Mouse (Mus musculus) MEL (cell line): ENCODE measurements around the gene Dock4. TPM values are rescaled to one million over a fixed set of nuclear protein-coding genes. Genes with fewer than 3 reads are reported as not detected.

Source experiments
- DNase-seq: peaks from one replicate; pipeline ENCODE4 v3.0.0; 2011; ENCODE audit warnings: low read depth, low spot score
- H3K27ac ChIP-seq: 2 replicates; pipeline ENCODE4 v1.5.1; 2012; ENCODE audit warnings: low read depth, mild to moderate bottlenecking, control low read depth, low read length, moderate library complexity; ENCODE audit not compliant: control insufficient read depth
- H3K27me3 ChIP-seq, 2 experiments: fragments of 150-350 bp in 1 of 2; sonication (generic) in 1 of 2; 2 replicates each; pipeline ENCODE4 v1.6.1; 2012; ENCODE audit warnings: low read length in 2 of 2, mild to moderate bottlenecking in 2 of 2, improper control_type of control experiment in 1 of 2, moderate library complexity in 1 of 2; ENCODE audit not compliant: insufficient read depth in 2 of 2, control insufficient read depth in 1 of 2
- H3K36me3 ChIP-seq, 2 experiments: 2 replicates each; pipeline ENCODE4 v1.6.1; 2012 to 2014; ENCODE audit warnings: low read length in 2 of 2, improper control_type of control experiment in 1 of 2, inconsistent platforms in 1 of 2, mild to moderate bottlenecking in 1 of 2; ENCODE audit not compliant: insufficient read depth in 2 of 2, control insufficient read depth in 1 of 2
- H3K4me1 ChIP-seq, 2 experiments: fragments of 150-350 bp in 1 of 2; sonication (generic) in 1 of 2; 2 replicates each; pipeline ENCODE4 v1.6.1; 2012; ENCODE audit warnings: low read length in 2 of 2, improper control_type of control experiment in 1 of 2, mild to moderate bottlenecking in 1 of 2; ENCODE audit not compliant: insufficient read depth in 2 of 2, control insufficient read depth in 1 of 2
- H3K4me3 ChIP-seq, 2 experiments: fragments of 150-350 bp in 1 of 2; sonication (generic) in 1 of 2; 2 replicates each; pipeline ENCODE4 v1.5.1; 2012; ENCODE audit warnings: low read depth in 2 of 2, low read length in 2 of 2, mild to moderate bottlenecking in 2 of 2, moderate library complexity in 2 of 2, control low read depth in 1 of 2, improper control_type of control experiment in 1 of 2; ENCODE audit not compliant: control insufficient read depth in 1 of 2, insufficient read depth in 1 of 2
- H3K79me2 ChIP-seq: 2 replicates; pipeline ENCODE4 v1.6.1; 2012; ENCODE audit warnings: mild to moderate bottlenecking, low read length, moderate library complexity; ENCODE audit not compliant: control insufficient read depth, poor library complexity, insufficient read depth
- H3K9ac ChIP-seq: 2 replicates; pipeline ENCODE4 v1.6.1; 2012; ENCODE audit warnings: low read depth, mild to moderate bottlenecking, control low read depth, low read length, moderate library complexity; ENCODE audit not compliant: control insufficient read depth, poor library complexity, severe bottlenecking
- H3K9me3 ChIP-seq: fragments of 150-350 bp; sonication (generic); replicated peaks from 2 replicates; pipeline ENCODE4 v1.6.1; 2012; ENCODE audit warnings: mild to moderate bottlenecking, low read length, improper control_type of control experiment, moderate library complexity; ENCODE audit not compliant: insufficient read depth
- BHLHE40 ChIP-seq: IDR thresholded peaks from 2 replicates; pipeline ENCODE4 v1.6.1; 2012; ENCODE audit warnings: low read depth, mild to moderate bottlenecking, inconsistent platforms, low read length, improper control_type of control experiment, borderline replicate concordance
- CTCF ChIP-seq, 3 experiments: IDR thresholded peaks in 2 of 3; conservative IDR thresholded peaks in 1 of 3; 2 replicates each; pipeline ENCODE4 v1.5.1; 2011 to 2012; ENCODE audit warnings: low read length in 3 of 3, low read depth in 2 of 3, mild to moderate bottlenecking in 2 of 3, improper control_type of control experiment in 1 of 3, inconsistent platforms in 1 of 3, mixed read lengths in 1 of 3, moderate library complexity in 1 of 3; ENCODE audit not compliant: control insufficient read depth in 1 of 3, insufficient read depth in 1 of 3, poor library complexity in 1 of 3, severe bottlenecking in 1 of 3
- E2F4 ChIP-seq: IDR thresholded peaks from 2 replicates; pipeline ENCODE4 v1.6.1; 2011; ENCODE audit warnings: low read depth, low read length, improper control_type of control experiment, borderline replicate concordance
- ELF1 ChIP-seq: IDR thresholded peaks from 2 replicates; pipeline ENCODE4 v1.6.1; 2014; ENCODE audit warnings: low read depth, mild to moderate bottlenecking, inconsistent platforms, low read length, improper control_type of control experiment, moderate library complexity
- EP300 ChIP-seq, 2 experiments: IDR thresholded peaks; 2 replicates each; pipeline ENCODE4 v1.6.1; 2011; ENCODE audit warnings: improper control_type of control experiment in 2 of 2, low read length in 2 of 2, low read depth in 1 of 2, mild to moderate bottlenecking in 1 of 2
- GABPA ChIP-seq: IDR thresholded peaks from 2 replicates; pipeline ENCODE4 v1.6.1; 2012; ENCODE audit warnings: low read depth, mild to moderate bottlenecking, inconsistent platforms, low read length, improper control_type of control experiment, moderate library complexity
- GATA1 ChIP-seq: IDR thresholded peaks from 2 replicates; pipeline ENCODE4 v1.6.1; 2011; ENCODE audit warnings: low read depth, low read length, improper control_type of control experiment
- MAX ChIP-seq: IDR thresholded peaks from 2 replicates; pipeline ENCODE4 v1.6.1; 2011; ENCODE audit warnings: low read length, improper control_type of control experiment
- MAZ ChIP-seq: IDR thresholded peaks from 2 replicates; pipeline ENCODE4 v1.6.1; 2012; ENCODE audit warnings: low read depth, mild to moderate bottlenecking, inconsistent platforms, low read length, improper control_type of control experiment
- MEF2A ChIP-seq: IDR thresholded peaks from 2 replicates; pipeline ENCODE4 v1.6.1; 2014; ENCODE audit warnings: low read depth, mild to moderate bottlenecking, inconsistent platforms, low read length, improper control_type of control experiment; ENCODE audit not compliant: poor library complexity, insufficient replicate concordance, severe bottlenecking; ENCODE audit errors: extremely low read depth
- NRF1 ChIP-seq: IDR thresholded peaks from 2 replicates; pipeline ENCODE4 v1.6.1; 2014; ENCODE audit warnings: low read depth, mild to moderate bottlenecking, inconsistent platforms, low read length, improper control_type of control experiment, moderate library complexity; ENCODE audit not compliant: poor library complexity, insufficient read depth, severe bottlenecking
- RAD21 ChIP-seq: IDR thresholded peaks from 2 replicates; pipeline ENCODE4 v1.6.1; 2011; ENCODE audit warnings: mild to moderate bottlenecking, low read depth, low read length, improper control_type of control experiment
- SMC3 ChIP-seq: IDR thresholded peaks from 2 replicates; pipeline ENCODE4 v1.6.1; 2011; ENCODE audit warnings: low read depth, low read length, improper control_type of control experiment
- TAL1 ChIP-seq: IDR thresholded peaks from 2 replicates; pipeline ENCODE4 v1.6.1; 2012; ENCODE audit warnings: mild to moderate bottlenecking, inconsistent platforms, low read length, moderate library complexity, mixed read lengths
- ZC3H11A ChIP-seq: IDR thresholded peaks from 2 replicates; pipeline ENCODE4 v1.6.1; 2012; ENCODE audit warnings: low read depth, mild to moderate bottlenecking, inconsistent platforms, low read length, improper control_type of control experiment
- ZKSCAN1 ChIP-seq: IDR thresholded peaks from 2 replicates; pipeline ENCODE4 v1.6.1; 2012; ENCODE audit warnings: low read depth, mild to moderate bottlenecking, inconsistent platforms, low read length, improper control_type of control experiment, moderate library complexity
- ZNF384 ChIP-seq: IDR thresholded peaks from 2 replicates; pipeline ENCODE4 v1.6.1; 2012; ENCODE audit warnings: low read depth, mild to moderate bottlenecking, inconsistent platforms, low read length, improper control_type of control experiment
- polyA plus RNA-seq, 2 experiments: library from polyadenylated mRNA; stranded (reverse) in 1 of 2; unstranded in 1 of 2; fragments of >175 nt in 1 of 2; fragments of >200 nt in 1 of 2; gene quantifications; 2 replicates each; pipeline versions ENCODE4 v1.2.1 to v1.2.4; 2012; ENCODE audit warnings: low replicate concordance in 2 of 2, low read depth in 1 of 2; ENCODE audit not compliant: insufficient read length in 2 of 2, insufficient read depth in 1 of 2, missing spikeins in 1 of 2
- total RNA-seq: library from RNA; depleted of rRNA; stranded (reverse); fragments of 300-350 nt; gene quantifications from 2 replicates; pipeline ENCODE4 v1.2.3, GENCODE M21; 2012

Dock4 gene
- total and polyA plus RNA-seq, 3 experiments: 0.08 to 0.17 TPM; not detected in 1

- TF ChIP-seq BHLHE40: no peak
- no peak for TF ChIP-seq ZNF384
- no peak for TF ChIP-seq TAL1
- no peak for TF ChIP-seq EP300 (IDR thresholded peaks at IDR 0.05; ENCODE audit: low read depth in 1 of 2, low read length in 2 of 2)
- no peak; a peak in 1 of 6 replicates for TF ChIP-seq CTCF (IDR thresholded peaks at IDR 0.05 in 2 of 3, conservative IDR thresholded peaks at IDR 0.05 in 1 of 3; ENCODE audit: control insufficient read depth in 1 of 3, insufficient read depth in 1 of 3, low read depth in 2 of 3, low read length in 3 of 3, poor library complexity in 1 of 3, severe bottlenecking in 1 of 3)
- TF ChIP-seq MEF2A: no peak
- no peak for TF ChIP-seq ZC3H11A
- no peak for TF ChIP-seq GATA1
- no peak for TF ChIP-seq MAZ
- TF ChIP-seq NRF1: no peak
- no peak for TF ChIP-seq E2F4
- no peak for TF ChIP-seq ZKSCAN1
- TF ChIP-seq, all 39 proteins: peak for 0
- no peak overlapping the region for H3K27ac ChIP-seq
- H3K36me3 ChIP-seq: no peaks in the 10 kb centered on the region
- no peaks in the 10 kb centered on the region for H3K79me2 ChIP-seq
- H3K9me3 ChIP-seq: no peaks in the 10 kb centered on the region
- H3K9ac ChIP-seq: no peak overlapping the region
- H3K4me3 ChIP-seq: no peak overlapping the region
- DNase-seq: no peak
- no peaks in the 10 kb centered on the region for H3K4me1 ChIP-seq
- H3K27me3 ChIP-seq: no peaks in the 10 kb centered on the region
Observed at GRCm38 (mm10) chr12:40679713-40680112, 234.0 kb downstream of the Dock4 start.

GRCm38 (mm10) chr12:40680551-40680950 is 234.8 kb downstream of the Dock4 start:
- Histone ChIP-seq H3K27ac (no peak overlapping the region), H3K9ac (no peak overlapping the region), H3K4me3 (no peak overlapping the region), H3K36me3 (no peaks in the 10 kb centered on the region), H3K27me3 (no peaks in the 10 kb centered on the region), H3K79me2 (no peaks in the 10 kb centered on the region), H3K9me3 (no peaks in the 10 kb centered on the region), H3K4me1 (no peaks in the 10 kb centered on the region)
- TF ChIP-seq RAD21 (peak; percentile 66), CTCF (IDR thresholded peaks at IDR 0.05 in 2 of 3, conservative IDR thresholded peaks at IDR 0.05 in 1 of 3; ENCODE audit: control insufficient read depth in 1 of 3, insufficient read depth in 1 of 3, low read depth in 2 of 3, low read length in 3 of 3, poor library complexity in 1 of 3, severe bottlenecking in 1 of 3) (peak; percentile 23 to 58 (median 45); a peak in 5 of 6 replicates), ELF1 (peak; percentile 51), GABPA (no peak), MAX (no peak), ZC3H11A (peak; percentile 37; the same call in 1 of the 2 replicates), ZNF384 (no peak), SMC3 (peak; percentile 61)
- DNase-seq: peak; percentile 55
